Comparison of ENCODE assay signal across 14 mouse cellular contexts in genomic region chr14:76673671-76674331, GRCm38 (mm10).
A peak's percentile ranks its signal among the peaks of the same experiment; 100 is the strongest.
DNase-seq lines count a peak whose midpoint lies in the region; ATAC-seq and TF ChIP-seq lines count a peak whose summit lies in the region.
"Had no signal": no experiment of that assay in that cellular context is flagged by ENCODE, and none has a peak within 500 bp of the region (broad histone marks: within the 10 kb centered on the region; RNA-seq: fewer than 3 reads in every experiment).

No protein-coding gene starts in this region.

- no peak; the same call in 1 of the 2 replicates for ATAC-seq in liver, embryonic 12.5 days
- ATAC-seq in neural tube, embryonic 15.5 days (ENCODE audit: low FRiP score): no peak
- ATAC-seq in hindbrain, embryonic 12.5 days (ENCODE audit: low FRiP score): no peak
- ATAC-seq: forebrain, embryonic 16.5 days; inflammation-experienced regulatory T-cells, adult 6 months had no signal

- WGBS in liver, embryonic 12.5 days (ENCODE audit: insufficient replicate concordance): 21% methylated on average over 11 of the region's 11 CpGs
- WGBS in neural tube, embryonic 15.5 days: 86% methylated on average over 11 of the region's 11 CpGs
- WGBS in hindbrain, embryonic 12.5 days: 81% methylated on average over 11 of the region's 11 CpGs

- no peak for TF ChIP-seq POLR2A in myocyte (IDR thresholded peaks at IDR 0.05; ENCODE audit: insufficient read length, low read depth)

- no peak overlapping the region for H3ac ChIP-seq in myocyte (ENCODE audit: control insufficient read depth, insufficient read length)

- H3K4me1 ChIP-seq in liver, embryonic 12.5 days: peaks cover 25% of the 10 kb centered on the region
- peaks cover 4% of the 10 kb centered on the region; the same call in 1 of the 2 replicates for H3K4me1 ChIP-seq in neural tube, embryonic 15.5 days
- peaks cover 9% of the 10 kb centered on the region for H3K4me1 ChIP-seq in hindbrain, embryonic 12.5 days

- no peak overlapping the region for H3K9ac ChIP-seq in liver, embryonic 12.5 days
- H3K9ac ChIP-seq in neural tube, embryonic 15.5 days (replicated peaks): no peak overlapping the region
- H3K9ac ChIP-seq in hindbrain, embryonic 12.5 days: no peak overlapping the region

- no peak overlapping the region for H3K4me3 ChIP-seq in liver, embryonic 12.5 days
- H3K4me3 ChIP-seq in myocyte: no peak overlapping the region
- no peak overlapping the region for H3K4me3 ChIP-seq in neural tube, embryonic 15.5 days (replicated peaks)
- H3K4me3 ChIP-seq in hindbrain, embryonic 12.5 days: no peak overlapping the region

- DNase-seq in lung, adult 18-20 months: peak; percentile 44 to 67
- DNase-seq in lung, postnatal 4 days: no peak
- DNase-seq in c-Kit-positive CD71-negative TER-119-negative erythroid progenitor cells, embryonic 14.5 days (ENCODE audit: low read depth): peak; percentile 58
- DNase-seq in kidney, postnatal 14 days: no peak
- DNase-seq: adrenal gland, postnatal 25 days; cerebellum, postnatal 25 days; layer of hippocampus, postnatal 36 days had no signal

- no peaks in the 10 kb centered on the region for H3K9me3 ChIP-seq in liver, embryonic 12.5 days (replicated peaks)
- no peaks in the 10 kb centered on the region for H3K9me3 ChIP-seq in neural tube, embryonic 15.5 days (replicated peaks)
- no peaks in the 10 kb centered on the region for H3K9me3 ChIP-seq in hindbrain, embryonic 12.5 days (replicated peaks)

- no peaks in the 10 kb centered on the region for H3K36me3 ChIP-seq in liver, embryonic 12.5 days
- H3K36me3 ChIP-seq in myocyte (ENCODE audit: control insufficient read depth, insufficient read depth): no peaks in the 10 kb centered on the region
- H3K36me3 ChIP-seq in neural tube, embryonic 15.5 days: no peaks in the 10 kb centered on the region
- H3K36me3 ChIP-seq in hindbrain, embryonic 12.5 days: no peaks in the 10 kb centered on the region

- no peaks in the 10 kb centered on the region for H3K79me2 ChIP-seq in myocyte (ENCODE audit: control insufficient read depth, insufficient read depth)

- H3K27ac ChIP-seq in liver, embryonic 12.5 days: no peak overlapping the region
- no peak overlapping the region for H3K27ac ChIP-seq in neural tube, embryonic 15.5 days (replicated peaks)
- no peak overlapping the region for H3K27ac ChIP-seq in hindbrain, embryonic 12.5 days

- H3K4me2 ChIP-seq in liver, embryonic 12.5 days: peak overlapping the region; percentile 40
- H3K4me2 ChIP-seq in myocyte (ENCODE audit: low read depth): peak overlapping the region; percentile 28
- no peak overlapping the region for H3K4me2 ChIP-seq in neural tube, embryonic 15.5 days
- H3K4me2 ChIP-seq in hindbrain, embryonic 12.5 days (replicated peaks): no peak overlapping the region
- H3K4me2 ChIP-seq: midbrain, embryonic 11.5 days had no signal

- no peaks in the 10 kb centered on the region for H3K27me3 ChIP-seq in liver, embryonic 12.5 days (replicated peaks)
- no peaks in the 10 kb centered on the region for H3K27me3 ChIP-seq in myocyte (ENCODE audit: control insufficient read depth, insufficient read depth, insufficient read length)
- no peaks in the 10 kb centered on the region for H3K27me3 ChIP-seq in neural tube, embryonic 15.5 days (replicated peaks)
- no peaks in the 10 kb centered on the region for H3K27me3 ChIP-seq in hindbrain, embryonic 12.5 days

TF ChIP-seq in myocyte, 11 proteins besides CTCF, POLR2A, EP300 and RAD21:
- no peak for TF ChIP-seq POLR2AphosphoS2 (IDR thresholded peaks at IDR 0.05; ENCODE audit: insufficient read length, low read depth)
- TF ChIP-seq E2F4 (IDR thresholded peaks at IDR 0.05; ENCODE audit: insufficient read depth): no peak
- no peak for TF ChIP-seq MYOG (IDR thresholded peaks at IDR 0.05; ENCODE audit: control insufficient read depth in 1 of 3, insufficient read depth in 1 of 3, insufficient read length in 2 of 3, low read depth in 2 of 3)
- no peak for TF ChIP-seq REST (IDR thresholded peaks at IDR 0.05; ENCODE audit: insufficient read depth, insufficient read length)
- TF ChIP-seq TCF3 (IDR thresholded peaks at IDR 0.05; ENCODE audit: insufficient read length, low read depth): no peak
- TF ChIP-seq SRF (IDR thresholded peaks at IDR 0.05; ENCODE audit: control insufficient read depth, insufficient read length, low read depth): no peak

Comparison
In these comparisons a context has a peak if more than half of its experiments do, and no peak if none do; other contexts are left out.
1. DNase-seq: peak in lung, adult 18-20 months (2 of 2) and c-Kit-positive CD71-negative TER-119-negative erythroid progenitor cells, embryonic 14.5 days (single experiment); none in lung, postnatal 4 days (0 of 2) and kidney, postnatal 14 days (single experiment).
2. H3K4me2 ChIP-seq: peak in liver, embryonic 12.5 days (single experiment) and myocyte (single experiment); none in neural tube, embryonic 15.5 days (single experiment) and hindbrain, embryonic 12.5 days (single experiment).